Mouse (Mus musculus): ENCODE measurements around the gene Pcdh9. TPM values are rescaled to one million over a fixed set of nuclear protein-coding genes. Genes with fewer than 3 reads are reported as not detected.

The Pcdh9 gene
- polyA plus RNA-seq, 1 experiment from 2014 or later = 0.40 TPM

DNA sequence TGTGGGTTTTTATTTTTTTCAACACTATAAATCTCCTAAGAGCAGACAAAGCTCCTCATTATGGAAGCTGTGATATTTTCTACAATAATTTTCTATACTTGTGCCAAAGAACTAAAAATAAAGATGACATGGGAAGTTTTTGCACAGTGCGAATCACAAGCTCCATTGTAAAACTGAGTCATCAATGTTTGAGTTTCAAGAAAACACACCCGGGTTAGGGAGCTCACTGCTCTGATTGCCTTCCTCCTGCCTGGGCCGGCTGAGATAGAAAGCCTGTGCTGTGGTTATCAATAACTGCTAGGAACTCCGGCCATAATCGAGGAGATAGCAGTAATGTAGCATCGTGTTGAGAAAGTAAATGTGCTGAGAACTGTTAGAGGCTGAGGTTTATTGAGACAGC, 344.9 kb downstream of the Pcdh9 start:
- Histone ChIP-seq H3K27ac (replicated peaks) (no peak overlapping the region), H3K4me2 (no peak overlapping the region), H3K36me3 (replicated peaks) (no peaks in the 10 kb centered on the region), H3K27me3 (no peaks in the 10 kb centered on the region), H3K4me3 (replicated peaks) (no peak overlapping the region), H3K9ac (no peak overlapping the region), H3K9me3 (replicated peaks) (no peaks in the 10 kb centered on the region), H3K4me1 (replicated peaks) (no peaks in the 10 kb centered on the region)
- WGBS (ENCODE audit: insufficient replicate concordance) = 51% methylated on average over 6 of the region's 6 CpGs
- ATAC-seq (ENCODE audit: insufficient read depth) = no peak

DNA sequence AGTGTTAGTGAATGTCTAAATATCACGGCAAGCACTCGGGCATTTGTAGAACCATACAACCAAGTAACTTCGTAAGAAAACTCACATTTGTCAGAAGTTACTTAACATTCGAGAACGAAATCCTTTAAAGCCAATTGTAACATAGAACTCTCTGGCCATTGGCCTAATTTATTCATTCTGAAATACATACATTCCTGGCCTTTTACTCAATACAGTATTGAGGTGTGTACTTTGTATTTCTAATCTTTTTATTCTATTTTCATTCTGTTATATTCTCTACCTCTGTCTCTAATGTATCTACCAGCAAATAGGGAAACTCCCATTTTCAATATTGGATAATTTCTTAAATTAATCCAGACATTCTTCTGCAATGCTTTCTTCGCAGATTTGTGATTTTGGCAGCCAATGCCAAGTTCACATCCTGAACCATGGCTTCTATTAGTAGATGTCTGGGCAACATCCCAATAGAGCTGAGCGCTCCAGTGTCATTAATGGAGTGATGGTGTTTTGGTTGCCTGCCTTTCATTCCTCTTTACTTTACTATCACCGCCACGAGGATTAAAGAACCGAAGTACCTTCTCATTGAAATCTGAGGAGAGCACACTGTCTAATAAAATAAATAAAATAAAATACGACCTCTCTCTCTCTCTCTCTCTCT, 346.4 kb downstream of the Pcdh9 start:
- Histone ChIP-seq H3K4me1 (replicated peaks) (no peaks in the 10 kb centered on the region), H3K4me3 (replicated peaks) (no peak overlapping the region), H3K27me3 (no peaks in the 10 kb centered on the region), H3K27ac (replicated peaks) (no peak overlapping the region), H3K36me3 (replicated peaks) (no peaks in the 10 kb centered on the region), H3K9ac (no peak overlapping the region), H3K4me2 (no peak overlapping the region), H3K9me3 (replicated peaks) (no peaks in the 10 kb centered on the region)
- WGBS (ENCODE audit: insufficient replicate concordance) = 68% methylated on average over 11 of the region's 11 CpGs
- ATAC-seq (ENCODE audit: insufficient read depth) = no peak

DNA sequence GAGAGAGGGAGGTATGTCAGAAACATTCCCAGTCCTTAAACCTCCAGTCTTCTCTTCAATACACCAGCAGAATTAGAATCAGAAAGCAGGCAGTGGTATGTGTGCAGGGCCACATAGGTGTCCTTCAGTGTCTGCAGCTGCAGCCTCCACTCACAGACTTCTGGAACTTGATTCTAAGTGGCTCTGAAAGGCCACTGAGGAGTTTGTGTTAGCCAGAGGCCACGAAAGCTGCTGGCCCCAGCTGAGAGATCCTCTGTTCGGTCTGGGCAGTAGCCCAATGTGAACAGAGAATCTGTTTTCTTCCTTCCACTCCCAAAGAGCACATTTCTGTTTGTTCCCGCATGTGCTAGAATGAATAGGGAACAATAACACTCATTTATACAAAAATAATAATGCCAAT, 346.9 kb downstream of the Pcdh9 start:
- Histone ChIP-seq H3K27me3 (no peaks in the 10 kb centered on the region), H3K4me3 (replicated peaks) (no peak overlapping the region), H3K4me2 (no peak overlapping the region), H3K4me1 (replicated peaks) (no peaks in the 10 kb centered on the region), H3K9ac (no peak overlapping the region), H3K36me3 (replicated peaks) (no peaks in the 10 kb centered on the region), H3K27ac (replicated peaks) (no peak overlapping the region), H3K9me3 (replicated peaks) (no peaks in the 10 kb centered on the region)
- 61% methylated on average over 3 of the region's 3 CpGs for WGBS (ENCODE audit: insufficient replicate concordance)
- ATAC-seq (ENCODE audit: insufficient read depth) = no peak

DNA sequence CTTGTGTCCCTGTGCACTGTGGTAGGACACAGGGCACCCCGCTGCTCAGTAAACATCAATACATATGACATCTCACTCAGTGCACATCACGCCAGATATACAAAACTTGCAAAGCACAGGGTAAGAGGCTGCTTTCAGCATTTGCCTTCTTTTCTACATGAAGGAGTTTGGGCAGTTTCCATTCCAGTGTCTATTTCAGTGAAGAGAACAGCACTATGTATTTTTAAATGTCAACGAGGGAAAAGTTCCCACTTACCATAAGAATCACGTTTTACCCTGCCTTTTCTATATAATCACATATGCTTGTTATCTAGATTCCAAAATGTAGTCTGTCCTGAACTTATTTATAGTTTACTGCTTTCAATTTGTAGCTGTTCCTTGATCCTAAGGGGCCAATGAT, 355.6 kb downstream of the Pcdh9 start:
- H3K27me3 ChIP-seq = no peaks in the 10 kb centered on the region

DNA sequence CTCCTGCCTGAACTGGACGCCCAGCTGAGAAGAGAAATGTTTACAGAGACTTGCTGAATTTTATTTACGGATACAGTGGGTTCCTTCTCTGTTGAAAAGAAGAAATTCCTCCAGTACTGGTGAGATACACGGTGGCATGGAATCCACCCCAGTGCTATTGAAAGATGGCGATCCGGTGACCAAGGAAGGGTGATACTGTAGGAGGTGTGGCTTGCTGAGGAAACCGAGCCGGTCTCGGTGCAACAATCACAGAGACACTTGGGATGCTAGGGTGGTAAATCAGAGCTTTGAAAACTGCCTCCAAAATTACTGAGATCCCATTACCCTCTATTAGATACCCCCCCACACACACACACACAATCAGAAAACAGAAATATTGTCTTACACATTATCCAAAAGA, 367.0 kb downstream of the Pcdh9 start:
- 69% methylated on average over 8 of the region's 8 CpGs for WGBS (ENCODE audit: insufficient replicate concordance)
- H3K9me3 ChIP-seq (replicated peaks) = no peaks in the 10 kb centered on the region
- H3K4me2 ChIP-seq = no peak overlapping the region
- no peaks in the 10 kb centered on the region for H3K36me3 ChIP-seq (replicated peaks)
- H3K9ac ChIP-seq = no peak overlapping the region
- no peak overlapping the region for H3K4me3 ChIP-seq (replicated peaks)
- no peaks in the 10 kb centered on the region for H3K27me3 ChIP-seq
- no peak overlapping the region for H3K27ac ChIP-seq (replicated peaks)
- no peaks in the 10 kb centered on the region for H3K4me1 ChIP-seq (replicated peaks)
- ATAC-seq (ENCODE audit: insufficient read depth) = no peak

More for the DNA sequence above, 355.6 kb downstream of the Pcdh9 start:
- WGBS (ENCODE audit: insufficient replicate concordance) = 55% methylated on average over 4 of the region's 4 CpGs
- H3K9me3 ChIP-seq (replicated peaks) = no peaks in the 10 kb centered on the region
- no peak overlapping the region for H3K4me3 ChIP-seq (replicated peaks)
- no peak overlapping the region for H3K4me2 ChIP-seq
- no peak for ATAC-seq (ENCODE audit: insufficient read depth)
- H3K9ac ChIP-seq = no peak overlapping the region
- H3K27ac ChIP-seq (replicated peaks) = no peak overlapping the region
- H3K36me3 ChIP-seq (replicated peaks) = no peaks in the 10 kb centered on the region
- H3K4me1 ChIP-seq (replicated peaks) = no peaks in the 10 kb centered on the region

DNA sequence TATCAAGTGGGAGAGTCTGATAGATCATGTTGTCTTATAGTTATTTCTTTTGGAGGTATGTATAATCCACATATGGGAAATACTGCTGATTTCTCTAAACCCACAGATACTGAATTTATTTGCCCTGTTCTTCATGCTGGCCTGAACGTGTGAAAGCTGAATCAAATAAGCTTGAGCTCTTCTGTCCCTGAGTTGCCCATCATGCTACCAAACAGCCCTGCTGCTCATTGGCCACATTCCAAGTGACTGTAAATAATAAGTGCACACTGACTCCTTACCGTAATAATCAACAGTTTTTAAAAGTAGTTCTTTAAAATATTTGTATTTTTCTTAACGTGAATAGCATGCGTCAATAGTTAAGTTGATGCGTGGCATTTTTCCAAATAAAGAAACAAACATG, 370.3 kb downstream of the Pcdh9 start:
- 64% methylated on average over 5 of the region's 5 CpGs for WGBS (ENCODE audit: insufficient replicate concordance)
- no peak for ATAC-seq (ENCODE audit: insufficient read depth)
- no peaks in the 10 kb centered on the region for H3K4me1 ChIP-seq (replicated peaks)
- H3K9me3 ChIP-seq (replicated peaks) = 0 out of 2 replicates have a peak, but pooled peaks cover 3% of the 10 kb centered on the region
- H3K27me3 ChIP-seq = no peaks in the 10 kb centered on the region
- H3K27ac ChIP-seq (replicated peaks) = no peak overlapping the region
- H3K9ac ChIP-seq = no peak overlapping the region
- no peak overlapping the region for H3K4me2 ChIP-seq
- H3K36me3 ChIP-seq (replicated peaks) = no peaks in the 10 kb centered on the region
- no peak overlapping the region for H3K4me3 ChIP-seq (replicated peaks)

DNA sequence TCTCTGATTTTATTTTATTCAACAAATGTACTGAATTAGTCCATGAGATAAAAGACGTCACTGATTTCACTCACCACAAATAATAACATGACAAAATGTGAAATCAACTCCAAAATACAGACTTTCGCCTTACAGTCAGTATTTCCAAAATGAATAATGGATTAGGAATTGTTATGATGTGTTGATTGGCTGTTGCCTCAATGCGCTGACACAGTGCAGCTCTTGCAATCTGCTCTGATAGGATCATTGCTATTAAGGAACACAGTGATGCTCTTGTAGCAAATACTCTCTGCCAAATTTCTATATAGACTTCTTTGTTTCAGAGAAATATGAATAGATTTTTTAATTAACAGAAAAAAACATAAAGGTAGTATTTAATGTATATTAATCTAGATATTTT, 373.8 kb downstream of the Pcdh9 start:
- no peaks in the 10 kb centered on the region for H3K27me3 ChIP-seq
- WGBS (ENCODE audit: insufficient replicate concordance) = 60% methylated on average over 3 of the region's 3 CpGs
- no peak overlapping the region for H3K4me2 ChIP-seq
- no peak for ATAC-seq (ENCODE audit: insufficient read depth)
- no peaks in the 10 kb centered on the region for H3K36me3 ChIP-seq (replicated peaks)
- H3K9ac ChIP-seq = no peak overlapping the region
- no peak overlapping the region for H3K4me3 ChIP-seq (replicated peaks)
- H3K4me1 ChIP-seq (replicated peaks) = no peaks in the 10 kb centered on the region
- H3K9me3 ChIP-seq (replicated peaks) = 0 out of 2 replicates have a peak, but pooled peaks cover 3% of the 10 kb centered on the region
- H3K27ac ChIP-seq (replicated peaks) = no peak overlapping the region

DNA sequence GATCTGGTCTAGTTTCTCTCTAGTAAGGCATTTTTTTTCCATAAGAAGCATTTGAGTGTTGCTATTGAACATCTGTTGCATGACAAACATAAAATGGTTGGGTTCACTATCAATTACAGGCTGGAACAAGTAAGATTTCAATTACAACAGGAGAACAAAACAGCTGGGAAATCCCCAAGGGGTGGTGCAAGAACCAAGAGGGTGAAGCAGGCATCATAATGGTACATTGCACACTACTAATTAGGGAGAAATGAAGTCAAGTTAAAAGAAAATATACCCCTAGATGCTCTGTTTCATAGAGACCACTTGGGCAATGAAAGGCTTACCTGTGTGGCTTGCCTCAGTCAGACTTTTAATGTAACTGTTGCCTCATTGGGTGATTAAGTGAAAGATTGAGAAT, 384.4 kb downstream of the Pcdh9 start:
- Histone ChIP-seq H3K4me1 (replicated peaks) (no peaks in the 10 kb centered on the region), H3K9ac (no peak overlapping the region), H3K4me2 (no peak overlapping the region), H3K36me3 (replicated peaks) (no peaks in the 10 kb centered on the region), H3K9me3 (replicated peaks) (no peaks in the 10 kb centered on the region), H3K27ac (replicated peaks) (no peak overlapping the region), H3K27me3 (no peaks in the 10 kb centered on the region), H3K4me3 (replicated peaks) (no peak overlapping the region)
- ATAC-seq (ENCODE audit: insufficient read depth) = no peak

DNA sequence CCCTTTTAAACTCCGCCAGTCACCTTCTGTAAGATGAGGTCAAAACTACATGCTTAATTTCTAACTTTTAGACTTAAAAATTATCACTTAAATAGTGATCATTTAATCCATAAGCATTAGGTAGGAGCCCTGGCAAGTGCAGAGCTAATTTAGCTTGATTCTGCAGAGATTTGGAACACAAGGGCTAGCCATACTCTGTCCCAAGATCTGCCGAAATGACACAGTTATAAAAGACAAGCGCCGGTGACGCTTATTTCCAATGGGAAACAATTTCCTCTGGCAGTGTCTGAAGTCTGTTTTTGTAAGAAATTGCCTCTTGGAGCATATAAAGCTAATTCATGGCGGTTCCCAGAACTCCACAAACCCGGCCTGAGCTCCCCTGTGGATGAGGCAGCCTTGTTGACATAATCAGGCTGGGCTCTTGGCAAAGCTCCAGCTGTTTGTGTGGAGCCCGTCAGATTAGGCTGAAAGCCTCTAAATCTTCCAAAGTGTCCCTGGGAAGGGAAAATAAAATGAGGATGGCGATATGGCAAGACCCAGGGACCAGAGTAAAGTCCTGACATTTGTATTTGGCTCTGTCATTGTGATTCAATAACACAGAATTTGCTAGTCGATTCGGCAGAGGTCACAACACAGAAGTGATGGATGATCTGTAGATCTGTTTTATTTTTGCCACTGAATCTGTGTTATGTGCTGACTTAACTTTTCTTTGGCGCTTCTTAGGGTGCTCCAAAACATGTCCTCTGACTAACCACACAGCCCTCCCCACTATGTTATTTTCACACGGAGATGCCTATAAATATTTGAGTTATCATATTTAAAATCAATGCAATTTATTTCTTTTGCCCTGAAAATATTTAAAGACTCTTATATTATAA, 391.4 kb downstream of the Pcdh9 start:
- Histone ChIP-seq H3K27ac (replicated peaks) (no peak overlapping the region), H3K4me1 (replicated peaks) (no peaks in the 10 kb centered on the region), H3K9me3 (replicated peaks) (no peaks in the 10 kb centered on the region), H3K27me3 (no peaks in the 10 kb centered on the region), H3K4me2 (no peak overlapping the region), H3K36me3 (replicated peaks) (no peaks in the 10 kb centered on the region), H3K4me3 (replicated peaks) (no peak overlapping the region), H3K9ac (no peak overlapping the region)
- no peak for ATAC-seq (ENCODE audit: insufficient read depth)
- 46% methylated on average over 13 of the region's 13 CpGs for WGBS (ENCODE audit: insufficient replicate concordance)

DNA sequence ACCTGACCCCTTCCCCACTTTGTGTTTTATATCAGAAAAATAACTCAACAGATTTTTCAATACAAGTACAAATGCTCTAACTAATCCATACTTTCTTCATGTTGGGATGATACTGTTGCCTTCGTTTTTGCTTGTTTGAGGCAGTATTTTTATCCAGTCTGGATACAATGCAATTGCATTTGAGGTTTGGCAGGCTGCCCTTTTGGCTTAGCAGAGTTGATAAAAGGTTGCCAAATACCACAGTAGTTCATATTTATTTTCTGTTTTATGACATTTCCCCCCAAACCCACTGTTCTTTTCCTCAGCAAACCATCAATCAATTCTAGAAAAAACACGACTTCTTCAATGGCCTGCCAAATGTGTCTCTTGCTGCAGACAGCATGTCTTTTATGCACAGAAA, 415.5 kb downstream of the Pcdh9 start:
- 41% methylated on average over 2 of the region's 2 CpGs for WGBS (ENCODE audit: insufficient replicate concordance)
- Histone ChIP-seq H3K9me3 (replicated peaks) (no peaks in the 10 kb centered on the region), H3K36me3 (replicated peaks) (no peaks in the 10 kb centered on the region), H3K27me3 (no peaks in the 10 kb centered on the region), H3K27ac (replicated peaks) (no peak overlapping the region), H3K4me3 (replicated peaks) (no peak overlapping the region), H3K4me1 (replicated peaks) (no peaks in the 10 kb centered on the region), H3K9ac (no peak overlapping the region), H3K4me2 (no peak overlapping the region)
- no peak for ATAC-seq (ENCODE audit: insufficient read depth)

DNA sequence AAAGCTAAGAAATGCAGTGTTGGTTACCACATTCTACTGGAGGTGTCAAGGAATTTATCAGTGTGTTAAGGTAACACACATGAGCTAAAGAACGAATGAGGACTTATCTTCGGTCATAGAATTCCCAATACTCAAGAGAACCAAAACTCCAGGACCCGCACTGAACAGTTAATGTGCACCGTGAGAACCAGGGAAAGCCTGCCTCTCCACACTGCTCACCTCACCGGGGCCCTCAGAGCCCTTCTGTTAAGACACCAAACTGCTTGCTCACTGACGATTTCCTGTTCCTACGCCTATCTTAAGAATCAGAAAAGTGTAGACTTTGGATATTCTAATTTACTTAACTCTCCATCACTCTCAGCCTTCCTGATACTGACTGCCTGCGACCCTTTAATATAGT, 418.0 kb downstream of the Pcdh9 start:
- Histone ChIP-seq H3K27ac (replicated peaks) (no peak overlapping the region), H3K4me3 (replicated peaks) (no peak overlapping the region), H3K4me1 (replicated peaks) (no peaks in the 10 kb centered on the region), H3K27me3 (no peaks in the 10 kb centered on the region), H3K9me3 (replicated peaks) (no peaks in the 10 kb centered on the region), H3K9ac (no peak overlapping the region), H3K4me2 (no peak overlapping the region), H3K36me3 (replicated peaks) (no peaks in the 10 kb centered on the region)
- WGBS (ENCODE audit: insufficient replicate concordance) = 66% methylated on average over 8 of the region's 8 CpGs
- no peak for ATAC-seq (ENCODE audit: insufficient read depth)
